In genomic region chr4:99660073-99660611, GRCm38 (mm10) we compare ENCODE assay signal across 8 mouse cellular contexts. TPM values are rescaled to one million over a fixed set of nuclear protein-coding genes. Genes with fewer than 3 reads are reported as not detected.
DNase-seq lines count a peak whose midpoint lies in the region; ATAC-seq lines count a peak whose summit lies in the region.

No protein-coding gene starts in this region.

- H3K4me1 ChIP-seq in hindbrain, embryonic 16.5 days (ENCODE audit: control insufficient read depth, insufficient read depth, low read depth, low read length): peaks cover 10% of the 10 kb centered on the region

- H3K9me3 ChIP-seq in hindbrain, embryonic 16.5 days (ENCODE audit: control insufficient read depth, low read length): no peaks in the 10 kb centered on the region

- H3K4me3 ChIP-seq in hindbrain, embryonic 16.5 days (ENCODE audit: low read length): no peak overlapping the region

- ATAC-seq in cerebellum, adult (ENCODE audit: insufficient number of reproducible peaks, low FRiP score, low TSS enrichment): no peak
- no peak for ATAC-seq in hindbrain, embryonic 16.5 days

- no peaks in the 10 kb centered on the region for H3K36me3 ChIP-seq in hindbrain, embryonic 16.5 days (ENCODE audit: control insufficient read depth, insufficient read depth, low read length)

- H3K9ac ChIP-seq in hindbrain, embryonic 16.5 days (ENCODE audit: low read depth, low read length): no peak overlapping the region

- no peak overlapping the region for H3K27ac ChIP-seq in hindbrain, embryonic 16.5 days (ENCODE audit: low read depth, low read length)

- peak; percentile 8 for DNase-seq in cerebellum, adult 11 months
- DNase-seq in lung, postnatal 36 days: peak; percentile 15
- no peak for DNase-seq in lung, postnatal 25 days (ENCODE audit: low spot score)
- DNase-seq in testis, postnatal 14 days (ENCODE audit: low spot score): peak; percentile 5
- no peak for DNase-seq in ovary, postnatal 36 days (ENCODE audit: low spot score)
- DNase-seq in frontal cortex, adult 2 months (ENCODE audit: extremely low spot score in 1 of 2, low spot score in 1 of 2): no peak

- peaks cover 49% of the 10 kb centered on the region for H3K27me3 ChIP-seq in hindbrain, embryonic 16.5 days (replicated peaks; ENCODE audit: control insufficient read depth, insufficient read depth, low read length)

- 1% methylated on average over 20 of the region's 20 CpGs for WGBS in hindbrain, embryonic 16.5 days

- H3K4me2 ChIP-seq in hindbrain, embryonic 16.5 days (ENCODE audit: low read length): peak overlapping the region; percentile 27

RNA-seq across cellular contexts. Expression of gene Foxd3, which starts 4.0 kb away (rescaled TPM):
- 1.4 and 1.5 TPM in 2 replicates for polyA plus RNA-seq in hindbrain, embryonic 16.5 days (2015; fragmentation: Nextera tagmentation; extraction: Ambion mirVana)
- polyA plus RNA-seq in frontal cortex, adult 2 months (2012; rRNA removed): 3.4 and 4.3 TPM in 2 replicates

RNA-seq across cellular contexts. Expression of gene Alg6, which starts 55.3 kb away (rescaled TPM):
- 12.0 and 13.8 TPM in 2 replicates for polyA plus RNA-seq in hindbrain, embryonic 16.5 days (2015; fragmentation: Nextera tagmentation; extraction: Ambion mirVana)
- 12.6 and 13.3 TPM in 2 replicates for polyA plus RNA-seq in frontal cortex, adult 2 months (2012; rRNA removed)

Comparison
In these comparisons a context has a peak if more than half of its experiments do, and no peak if none do; other contexts are left out.
1. DNase-seq: peak in cerebellum, adult 11 months (single experiment), lung, postnatal 36 days (single experiment) and testis, postnatal 14 days (single experiment); none in lung, postnatal 25 days (single experiment), ovary, postnatal 36 days (single experiment) and frontal cortex, adult 2 months (0 of 2).